Mouse (Mus musculus): ENCODE data around the gene P2rx4. TPM values are rescaled to one million over a fixed set of nuclear protein-coding genes. Genes with fewer than 3 reads are reported as not detected.
A peak's percentile ranks its signal among the peaks of the same experiment; 100 is the strongest.

The P2rx4 gene
- polyA plus RNA-seq, 1 experiment, result 9.0 TPM

DNA sequence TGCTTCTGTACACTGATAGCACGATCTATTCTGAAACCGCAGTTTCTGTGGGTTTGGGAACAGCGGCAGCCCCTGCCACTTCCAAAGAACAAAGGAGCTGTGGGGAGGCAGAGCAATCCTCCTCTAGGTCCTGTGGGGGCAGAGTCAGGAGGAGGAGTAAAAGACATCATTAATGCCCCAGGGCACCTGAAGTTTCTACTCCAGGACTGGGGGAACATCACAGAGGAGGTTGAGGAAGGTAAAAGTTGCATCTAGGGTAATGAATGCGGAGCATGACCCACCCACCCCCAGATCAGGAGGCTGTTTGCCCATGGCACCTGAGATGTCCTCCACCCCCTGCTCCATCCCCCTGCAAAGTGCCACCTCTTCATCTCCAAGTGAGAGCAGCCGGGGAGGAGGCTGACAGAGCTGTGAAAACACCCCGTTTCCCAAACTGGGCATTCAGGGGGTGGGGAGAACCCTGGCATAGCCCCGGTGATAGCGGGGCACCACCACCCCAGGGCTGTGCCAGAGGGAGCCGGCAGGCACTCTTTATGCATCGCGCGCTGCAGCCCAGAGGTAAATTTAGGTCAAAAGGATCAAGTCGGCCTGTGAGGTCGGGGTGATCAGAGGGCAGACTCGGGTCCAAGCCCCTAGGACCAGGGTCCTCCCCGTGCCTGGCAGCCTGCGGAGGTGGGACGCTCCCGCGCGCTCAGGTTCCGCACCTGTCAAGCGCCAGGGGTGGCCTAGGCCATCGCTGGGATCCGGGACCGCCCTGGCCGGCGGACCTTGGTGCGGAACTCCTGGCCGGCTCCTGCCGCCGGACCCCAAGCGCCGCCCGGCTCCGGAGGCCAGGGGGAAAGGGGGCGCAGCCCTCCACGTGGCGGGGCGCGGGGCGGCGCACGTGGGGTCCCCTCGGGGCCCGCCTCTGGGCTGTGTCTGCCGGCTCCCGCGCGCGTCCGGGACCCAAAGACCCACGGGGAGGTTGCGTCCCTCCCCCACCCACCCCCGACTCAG lies 71.2 kb downstream of the P2rx4 start:
- TF ChIP-seq CTCF (IDR thresholded peaks at IDR 0.05; ENCODE audit: control insufficient read depth, insufficient read depth, insufficient replicate concordance, low read depth, low read length), result no peak
- no peak for TF ChIP-seq POLR2A (IDR thresholded peaks at IDR 0.05; ENCODE audit: control insufficient read depth, low read depth, low read length)
- Histone ChIP-seq H3K4me3 (ENCODE audit: control insufficient read depth, low read depth, low read length) (peak overlapping the region; percentile 82), H3K36me3 (ENCODE audit: control insufficient read depth, insufficient read depth, low read length) (no peaks in the 10 kb centered on the region), H3K27me3 (ENCODE audit: control insufficient read depth, insufficient read depth, low read length) (no peaks in the 10 kb centered on the region), H3K4me1 (ENCODE audit: control insufficient read depth, insufficient read depth, low read length) (peaks cover 24% of the 10 kb centered on the region), H3K27ac (ENCODE audit: control insufficient read depth, insufficient read depth, low read depth, low read length) (peak overlapping the region; percentile 51)

Other genes starting within 250 kb of the P2rx4 start
- gene Atp2a2, start 205.3 kb upstream of the P2rx4 start, polyA plus RNA-seq (2012; rRNA removed), result 49.8 and 55.9 TPM in 2 replicates
- 21.6 and 30.8 TPM in 2 replicates for gene Ift81, start 93.0 kb upstream of the P2rx4 start, polyA plus RNA-seq (2012; rRNA removed)
- gene P2rx7, start 63.6 kb upstream of the P2rx4 start, polyA plus RNA-seq (2012; rRNA removed), result 5.0 and 6.7 TPM in 2 replicates
- 18.9 and 22.3 TPM in 2 replicates for gene Camkk2, start 71.9 kb downstream of the P2rx4 start, polyA plus RNA-seq (2012; rRNA removed)
- gene Anapc5, start 113.8 kb downstream of the P2rx4 start, polyA plus RNA-seq (2012; rRNA removed), result 109 and 115 TPM in 2 replicates
- gene Rnf34, start 142.5 kb downstream of the P2rx4 start, polyA plus RNA-seq (2012; rRNA removed), result 23.2 and 27.3 TPM in 2 replicates